Mouse (Mus musculus): Measurements from ENCODE around the gene Acap3. TPM values are rescaled to one million over a fixed set of nuclear protein-coding genes. Genes with fewer than 3 reads are reported as not detected.
A peak's percentile ranks its signal among the peaks of the same experiment; 100 is the strongest.

The Acap3 gene
- polyA plus RNA-seq, 1 experiment: 3.8 TPM

DNA sequence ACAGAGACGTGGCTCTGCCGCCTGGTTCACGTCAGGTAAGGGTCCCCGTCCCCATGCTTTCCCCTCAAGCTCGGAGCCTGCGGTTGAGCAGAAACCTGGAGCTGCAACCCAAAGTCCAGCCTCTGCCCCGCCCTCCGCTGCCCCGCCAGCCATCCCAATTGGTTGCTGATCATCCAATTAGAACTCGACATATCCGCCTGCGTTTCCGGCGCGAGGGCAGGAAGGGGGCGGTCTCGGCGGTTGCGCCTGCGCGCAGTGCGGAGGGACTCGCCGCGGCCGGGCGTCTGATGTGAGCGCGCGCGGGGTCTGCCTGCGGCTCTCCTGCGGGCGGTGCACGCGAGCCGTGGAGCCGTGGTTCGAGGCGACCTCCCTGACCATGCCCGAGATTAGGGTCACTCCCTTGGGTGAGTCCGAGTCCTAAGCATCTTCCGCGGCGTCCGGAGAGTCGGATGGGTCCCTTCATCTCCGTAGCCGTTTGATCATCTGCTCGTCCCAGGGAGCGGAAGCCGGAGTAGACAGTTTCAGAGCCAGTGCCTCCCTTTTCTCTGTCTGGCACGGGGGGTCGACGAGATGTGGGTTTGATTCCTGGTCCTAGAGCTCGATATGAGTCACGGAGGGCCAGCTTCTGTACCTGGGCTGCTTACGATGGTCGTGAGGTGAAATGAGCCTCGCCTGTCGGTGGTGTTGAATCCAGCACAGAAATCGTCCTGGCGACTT, 22.1 kb upstream of the Acap3 start, which contains the start of the genes Cptp and Ints11:
TSS of gene Cptp (minus strand) at position 124 of the 717 bp plus-strand sequence.
TSS of gene Ints11 (plus strand) at position 230 of the 717 bp plus-strand sequence.
- no peaks in the 10 kb centered on the region for H3K27me3 ChIP-seq (ENCODE audit: control insufficient read depth, insufficient read depth, low read length, poor library complexity, severe bottlenecking)
- no peaks in the 10 kb centered on the region for H3K4me1 ChIP-seq (ENCODE audit: control insufficient read depth, insufficient read depth, low read length)
- H3K4me3 ChIP-seq (ENCODE audit: low read depth, low read length): peak within 1 kb of the TSS; percentile 95
- H3K36me3 ChIP-seq (ENCODE audit: control insufficient read depth, insufficient read depth, low read length, poor library complexity, severe bottlenecking): peaks cover 15% of the 10 kb centered on the region
- TF ChIP-seq EP300 (IDR thresholded peaks at IDR 0.05; ENCODE audit: insufficient read depth, low read depth, low read length): no peak
- no peak for TF ChIP-seq CTCF (IDR thresholded peaks at IDR 0.05; ENCODE audit: low read depth, low read length)
- peak; percentile 33 for TF ChIP-seq POLR2A (IDR thresholded peaks at IDR 0.05; ENCODE audit: insufficient read depth, low read length)
- H3K9ac ChIP-seq (ENCODE audit: low read depth, poor library complexity, severe bottlenecking): peak within 1 kb of the TSS; percentile 68
- H3K9me3 ChIP-seq (replicated peaks; ENCODE audit: control insufficient read depth, insufficient read depth, low read length, poor library complexity, severe bottlenecking): no peaks in the 10 kb centered on the region
- H3K27ac ChIP-seq (ENCODE audit: insufficient read depth, low read length): no peak within 1 kb of the TSS

DNA sequence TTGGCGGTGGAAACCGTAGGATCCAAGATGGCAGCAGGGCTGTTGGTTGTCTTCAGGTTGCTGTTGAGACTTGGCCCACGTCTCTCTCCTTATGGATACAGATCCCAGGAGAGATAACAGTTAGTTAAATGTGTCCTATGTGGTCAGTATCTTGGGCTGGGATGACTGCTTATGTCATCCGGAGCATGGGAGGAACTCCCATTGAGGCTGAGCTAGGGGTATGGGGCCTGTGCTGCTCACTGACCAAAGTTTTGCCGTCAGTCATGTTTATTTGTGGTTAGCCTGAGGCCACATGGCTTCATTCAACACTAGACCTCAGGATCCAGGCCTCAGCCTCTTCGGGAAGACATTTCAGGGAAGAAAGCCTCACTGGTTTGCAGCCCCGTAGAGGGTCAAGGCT, 20.2 kb upstream of the Acap3 start:
- H3K4me1 ChIP-seq (ENCODE audit: control insufficient read depth, insufficient read depth, low read length): no peaks in the 10 kb centered on the region
- H3K27ac ChIP-seq (ENCODE audit: insufficient read depth, low read length): no peak overlapping the region
- H3K4me3 ChIP-seq (ENCODE audit: low read depth, low read length): no peak overlapping the region
- no peak overlapping the region for H3K9ac ChIP-seq (ENCODE audit: low read depth, poor library complexity, severe bottlenecking)
- no peaks in the 10 kb centered on the region for H3K27me3 ChIP-seq (ENCODE audit: control insufficient read depth, insufficient read depth, low read length, poor library complexity, severe bottlenecking)
- no peaks in the 10 kb centered on the region for H3K9me3 ChIP-seq (replicated peaks; ENCODE audit: control insufficient read depth, insufficient read depth, low read length, poor library complexity, severe bottlenecking)
- H3K36me3 ChIP-seq (ENCODE audit: control insufficient read depth, insufficient read depth, low read length, poor library complexity, severe bottlenecking): peaks cover 25% of the 10 kb centered on the region
- TF ChIP-seq POLR2A (IDR thresholded peaks at IDR 0.05; ENCODE audit: insufficient read depth, low read length) (no peak), EP300 (IDR thresholded peaks at IDR 0.05; ENCODE audit: insufficient read depth, low read depth, low read length) (no peak), CTCF (IDR thresholded peaks at IDR 0.05; ENCODE audit: low read depth, low read length) (no peak)

DNA sequence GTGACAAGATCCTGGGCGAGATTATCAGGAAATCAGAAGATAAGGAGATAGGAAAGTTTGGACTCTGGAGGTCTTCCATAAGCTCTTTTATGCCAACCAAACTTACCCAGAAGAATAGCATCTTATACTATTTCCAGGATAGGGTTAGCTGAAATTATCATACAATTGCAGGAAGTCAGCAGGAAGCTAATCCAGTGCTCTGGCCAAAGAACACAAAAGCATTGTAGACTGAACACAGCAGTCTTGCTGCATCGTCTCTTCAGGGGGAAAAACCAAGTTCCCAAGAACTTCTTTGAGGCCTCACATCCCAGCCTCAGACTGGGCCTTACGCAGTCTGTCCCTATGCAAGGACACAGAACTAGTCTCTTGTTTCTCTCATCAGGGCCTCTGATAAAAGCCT, 8.0 kb upstream of the Acap3 start:
- no peak for TF ChIP-seq EP300 (IDR thresholded peaks at IDR 0.05; ENCODE audit: insufficient read depth, low read depth, low read length)
- TF ChIP-seq POLR2A (IDR thresholded peaks at IDR 0.05; ENCODE audit: insufficient read depth, low read length): no peak
- TF ChIP-seq CTCF (IDR thresholded peaks at IDR 0.05; ENCODE audit: low read depth, low read length): no peak
- H3K36me3 ChIP-seq (ENCODE audit: control insufficient read depth, insufficient read depth, low read length, poor library complexity, severe bottlenecking): peaks cover 35% of the 10 kb centered on the region
- no peak overlapping the region for H3K4me3 ChIP-seq (ENCODE audit: low read depth, low read length)
- H3K27ac ChIP-seq (ENCODE audit: insufficient read depth, low read length): no peak overlapping the region
- H3K9me3 ChIP-seq (replicated peaks; ENCODE audit: control insufficient read depth, insufficient read depth, low read length, poor library complexity, severe bottlenecking): no peaks in the 10 kb centered on the region
- no peaks in the 10 kb centered on the region for H3K27me3 ChIP-seq (ENCODE audit: control insufficient read depth, insufficient read depth, low read length, poor library complexity, severe bottlenecking)
- H3K9ac ChIP-seq (ENCODE audit: low read depth, poor library complexity, severe bottlenecking): no peak overlapping the region
- H3K4me1 ChIP-seq (ENCODE audit: control insufficient read depth, insufficient read depth, low read length): no peaks in the 10 kb centered on the region

DNA sequence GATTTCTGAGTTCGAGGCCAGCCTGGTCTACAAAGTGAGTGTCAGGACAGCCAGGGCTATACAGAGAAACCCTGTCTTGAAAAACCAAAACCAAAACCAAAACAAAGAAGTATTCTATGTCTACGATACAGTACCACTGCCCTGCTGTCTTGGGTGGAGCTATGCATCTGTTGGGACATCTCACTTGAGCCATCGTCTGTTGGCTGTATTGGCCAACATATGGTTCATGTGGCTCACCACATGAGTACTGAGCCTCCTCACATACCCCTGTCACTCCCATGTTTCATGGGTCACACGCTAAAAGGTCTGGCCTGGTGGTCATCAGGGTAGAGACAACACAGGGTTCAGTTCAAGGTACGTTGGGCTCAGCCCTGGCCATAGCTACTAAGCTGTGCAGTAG, 5.3 kb upstream of the Acap3 start:
- Histone ChIP-seq H3K4me1 (ENCODE audit: control insufficient read depth, insufficient read depth, low read length) (no peaks in the 10 kb centered on the region), H3K9me3 (replicated peaks; ENCODE audit: control insufficient read depth, insufficient read depth, low read length, poor library complexity, severe bottlenecking) (no peaks in the 10 kb centered on the region), H3K36me3 (ENCODE audit: control insufficient read depth, insufficient read depth, low read length, poor library complexity, severe bottlenecking) (peaks cover 39% of the 10 kb centered on the region), H3K9ac (ENCODE audit: low read depth, poor library complexity, severe bottlenecking) (no peak overlapping the region), H3K4me3 (ENCODE audit: low read depth, low read length) (no peak overlapping the region), H3K27me3 (ENCODE audit: control insufficient read depth, insufficient read depth, low read length, poor library complexity, severe bottlenecking) (no peaks in the 10 kb centered on the region), H3K27ac (ENCODE audit: insufficient read depth, low read length) (no peak overlapping the region)
- TF ChIP-seq POLR2A (IDR thresholded peaks at IDR 0.05; ENCODE audit: insufficient read depth, low read length) (no peak), CTCF (IDR thresholded peaks at IDR 0.05; ENCODE audit: low read depth, low read length) (no peak), EP300 (IDR thresholded peaks at IDR 0.05; ENCODE audit: insufficient read depth, low read depth, low read length) (no peak)

DNA sequence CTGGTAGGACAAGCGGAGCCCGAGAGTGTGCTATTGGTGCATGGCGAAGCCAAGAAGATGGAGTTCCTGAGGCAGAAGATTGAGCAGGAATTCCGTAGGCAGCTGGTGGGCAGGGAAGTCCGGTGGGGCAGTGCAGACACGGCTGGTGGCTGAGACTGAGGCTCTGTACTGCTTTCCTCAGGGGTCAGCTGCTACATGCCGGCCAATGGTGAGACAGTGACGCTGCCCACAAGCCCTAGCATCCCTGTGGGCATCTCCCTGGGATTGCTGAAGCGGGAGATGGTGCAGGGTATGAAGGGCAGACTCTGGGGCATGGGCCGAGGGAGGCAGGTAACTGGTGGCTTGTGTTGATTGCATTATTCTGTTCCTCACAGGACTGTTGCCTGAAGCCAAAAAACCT, 3.9 kb upstream of the Acap3 start:
- H3K9me3 ChIP-seq (replicated peaks; ENCODE audit: control insufficient read depth, insufficient read depth, low read length, poor library complexity, severe bottlenecking): no peaks in the 10 kb centered on the region
- no peak overlapping the region for H3K27ac ChIP-seq (ENCODE audit: insufficient read depth, low read length)
- no peaks in the 10 kb centered on the region for H3K4me1 ChIP-seq (ENCODE audit: control insufficient read depth, insufficient read depth, low read length)
- H3K36me3 ChIP-seq (ENCODE audit: control insufficient read depth, insufficient read depth, low read length, poor library complexity, severe bottlenecking): peaks cover 39% of the 10 kb centered on the region
- no peak overlapping the region for H3K9ac ChIP-seq (ENCODE audit: low read depth, poor library complexity, severe bottlenecking)
- H3K27me3 ChIP-seq (ENCODE audit: control insufficient read depth, insufficient read depth, low read length, poor library complexity, severe bottlenecking): no peaks in the 10 kb centered on the region
- no peak overlapping the region for H3K4me3 ChIP-seq (ENCODE audit: low read depth, low read length)
- TF ChIP-seq EP300 (IDR thresholded peaks at IDR 0.05; ENCODE audit: insufficient read depth, low read depth, low read length) (no peak), CTCF (IDR thresholded peaks at IDR 0.05; ENCODE audit: low read depth, low read length) (no peak), POLR2A (IDR thresholded peaks at IDR 0.05; ENCODE audit: insufficient read depth, low read length) (no peak)

DNA sequence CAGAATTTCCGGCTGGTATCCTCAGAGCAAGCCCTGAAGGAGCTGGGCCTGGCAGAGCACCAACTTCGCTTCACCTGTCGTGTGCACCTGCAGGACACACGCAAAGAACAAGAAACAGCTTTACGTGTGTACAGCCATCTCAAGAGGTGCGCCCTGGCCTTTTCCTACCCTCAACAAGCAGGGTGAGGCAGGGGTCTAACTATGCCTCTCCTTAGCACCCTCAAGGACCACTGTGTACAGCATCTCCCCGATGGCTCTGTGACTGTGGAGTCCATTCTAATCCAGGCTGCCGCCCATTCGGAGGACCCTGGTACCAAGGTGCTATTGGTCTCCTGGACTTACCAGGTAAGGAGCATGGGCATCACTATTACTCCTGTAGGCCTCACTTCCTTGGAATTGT, 3.4 kb upstream of the Acap3 start:
- Histone ChIP-seq H3K36me3 (ENCODE audit: control insufficient read depth, insufficient read depth, low read length, poor library complexity, severe bottlenecking) (peaks cover 39% of the 10 kb centered on the region), H3K4me3 (ENCODE audit: low read depth, low read length) (no peak overlapping the region), H3K9ac (ENCODE audit: low read depth, poor library complexity, severe bottlenecking) (no peak overlapping the region), H3K27ac (ENCODE audit: insufficient read depth, low read length) (no peak overlapping the region), H3K4me1 (ENCODE audit: control insufficient read depth, insufficient read depth, low read length) (no peaks in the 10 kb centered on the region), H3K9me3 (replicated peaks; ENCODE audit: control insufficient read depth, insufficient read depth, low read length, poor library complexity, severe bottlenecking) (no peaks in the 10 kb centered on the region), H3K27me3 (ENCODE audit: control insufficient read depth, insufficient read depth, low read length, poor library complexity, severe bottlenecking) (no peaks in the 10 kb centered on the region)
- TF ChIP-seq CTCF (IDR thresholded peaks at IDR 0.05; ENCODE audit: low read depth, low read length) (no peak), POLR2A (IDR thresholded peaks at IDR 0.05; ENCODE audit: insufficient read depth, low read length) (no peak), EP300 (IDR thresholded peaks at IDR 0.05; ENCODE audit: insufficient read depth, low read depth, low read length) (no peak)
